8 mouse cellular contexts compared by ENCODE assay signal in genomic region chr7:27673064-27673574, GRCm38 (mm10). TPM values are rescaled to one million over a fixed set of nuclear protein-coding genes. Genes with fewer than 3 reads are reported as not detected.
DNase-seq lines count a peak whose midpoint lies in the region; ATAC-seq and TF ChIP-seq lines count a peak whose summit lies in the region.

No protein-coding gene starts in this region.

- peak overlapping the region; percentile 99 for H3K4me2 ChIP-seq in heart, embryonic 15.5 days
- H3K4me2 ChIP-seq in heart, postnatal 0 days (ENCODE audit: low read depth, low read length), result peak overlapping the region; percentile 100
- peak overlapping the region; percentile 100 for H3K4me2 ChIP-seq in midbrain, embryonic 11.5 days

- intact Hi-C loops in heart, postnatal 14 days (cut with DNase I), result no loop called here

- ATAC-seq in heart, embryonic 15.5 days (replicated peaks; ENCODE audit: insufficient number of reproducible peaks, insufficient read depth, low FRiP score, low read depth), result no peak
- no peak for ATAC-seq in heart, postnatal 0 days (ENCODE audit: insufficient read depth, low read depth)
- no peak for ATAC-seq in midbrain, embryonic 11.5 days (ENCODE audit: low FRiP score)

- TF ChIP-seq CTCF in MEL (IDR thresholded peaks at IDR 0.05 in 2 of 3, conservative IDR thresholded peaks at IDR 0.05 in 1 of 3; ENCODE audit: control insufficient read depth in 1 of 3, insufficient read depth in 1 of 3, low read depth in 2 of 3, low read length in 3 of 3, poor library complexity in 1 of 3, severe bottlenecking in 1 of 3), result no peak
- peak; percentile 31 for TF ChIP-seq CTCF in heart, postnatal 0 days (IDR thresholded peaks at IDR 0.05; ENCODE audit: low read depth)

- peak overlapping the region; percentile 94 for H3K4me3 ChIP-seq in heart, embryonic 15.5 days
- H3K4me3 ChIP-seq in MEL (ENCODE audit: control insufficient read depth in 1 of 2, insufficient read depth in 1 of 2, low read depth in 2 of 2, low read length in 2 of 2), result peak overlapping the region; percentile 71 to 99
- H3K4me3 ChIP-seq in heart, postnatal 0 days (ENCODE audit: low read depth, low read length), result peak overlapping the region; percentile 85
- H3K4me3 ChIP-seq in midbrain, embryonic 11.5 days (ENCODE audit: low read depth, low read length), result peak overlapping the region; percentile 93

- H3K9me3 ChIP-seq in heart, embryonic 15.5 days (replicated peaks), result no peaks in the 10 kb centered on the region
- no peaks in the 10 kb centered on the region for H3K9me3 ChIP-seq in MEL (replicated peaks; ENCODE audit: insufficient read depth, low read length)
- H3K9me3 ChIP-seq in heart, postnatal 0 days (replicated peaks; ENCODE audit: control insufficient read depth, low read length), result no peaks in the 10 kb centered on the region
- no peaks in the 10 kb centered on the region for H3K9me3 ChIP-seq in midbrain, embryonic 11.5 days (ENCODE audit: control insufficient read depth, low read length)

- H3K27ac ChIP-seq in heart, embryonic 15.5 days, result no peak overlapping the region
- H3K27ac ChIP-seq in MEL (ENCODE audit: control insufficient read depth, low read depth, low read length), result no peak overlapping the region
- no peak overlapping the region for H3K27ac ChIP-seq in heart, postnatal 0 days (ENCODE audit: low read depth)
- no peak overlapping the region for H3K27ac ChIP-seq in midbrain, embryonic 11.5 days (ENCODE audit: low read depth, low read length)

- TF ChIP-seq POLR2A in MEL (IDR thresholded peaks at IDR 0.05; ENCODE audit: control insufficient read depth in 1 of 2, insufficient read depth in 1 of 2, low read depth in 1 of 2, low read length in 2 of 2, poor library complexity in 1 of 2), result no peak

- WGBS in heart, embryonic 15.5 days, result 61% methylated on average over 9 of the region's 9 CpGs
- WGBS in heart, postnatal 0 days, result 53% methylated on average over 9 of the region's 9 CpGs
- WGBS in midbrain, embryonic 11.5 days, result 60% methylated on average over 9 of the region's 9 CpGs

- H3K27me3 ChIP-seq in heart, embryonic 15.5 days, result no peaks in the 10 kb centered on the region
- H3K27me3 ChIP-seq in MEL (ENCODE audit: control insufficient read depth in 1 of 2, insufficient read depth in 2 of 2, low read length in 2 of 2), result no peaks in the 10 kb centered on the region
- no peaks in the 10 kb centered on the region for H3K27me3 ChIP-seq in heart, postnatal 0 days (ENCODE audit: control insufficient read depth, insufficient read depth, low read length)
- H3K27me3 ChIP-seq in midbrain, embryonic 11.5 days (ENCODE audit: control insufficient read depth, insufficient read depth, low read length), result no peaks in the 10 kb centered on the region

- TF ChIP-seq EP300 in MEL (IDR thresholded peaks at IDR 0.05; ENCODE audit: low read depth in 1 of 2, low read length in 2 of 2), result no peak
- TF ChIP-seq EP300 in heart, postnatal 0 days (IDR thresholded peaks at IDR 0.05; ENCODE audit: low read depth), result no peak

- peaks cover 22% of the 10 kb centered on the region for H3K4me1 ChIP-seq in heart, embryonic 15.5 days (replicated peaks)
- H3K4me1 ChIP-seq in MEL (ENCODE audit: control insufficient read depth in 1 of 2, insufficient read depth in 2 of 2, low read length in 2 of 2), result peaks cover 2 to 21% of the 10 kb centered on the region in 2 experiments; a peak in 3 of 4 replicates
- H3K4me1 ChIP-seq in heart, postnatal 0 days (ENCODE audit: control insufficient read depth, insufficient read depth), result peaks cover 13% of the 10 kb centered on the region
- H3K4me1 ChIP-seq in midbrain, embryonic 11.5 days (ENCODE audit: control insufficient read depth, insufficient read depth, low read length), result peaks cover 21% of the 10 kb centered on the region

- no peak for DNase-seq in heart, postnatal 14 days
- DNase-seq in MEL (ENCODE audit: low read depth, low spot score), result no peak
- DNase-seq in heart, postnatal 0 days (ENCODE audit: low spot score), result no peak
- no peak for DNase-seq in midbrain, embryonic 11.5 days (ENCODE audit: low spot score, missing footprints)
- no peak for DNase-seq in gastrocnemius, postnatal 10 days
- DNase-seq in spleen, adult 12 weeks (ENCODE audit: low spot score), result no peak
- DNase-seq in embryo, embryonic 10 days (ENCODE audit: low spot score), result no peak

- H3K36me3 ChIP-seq in heart, embryonic 15.5 days, result 0 out of 2 replicates have a peak, but pooled peaks cover 3% of the 10 kb centered on the region
- peaks cover 0 to 13% of the 10 kb centered on the region in 2 experiments; a peak in 2 of 4 replicates for H3K36me3 ChIP-seq in MEL (ENCODE audit: control insufficient read depth in 1 of 2, insufficient read depth in 2 of 2, low read length in 2 of 2)
- no peaks in the 10 kb centered on the region; the same call in none of the 2 replicates for H3K36me3 ChIP-seq in heart, postnatal 0 days (replicated peaks; ENCODE audit: control insufficient read depth, insufficient read depth, low read length)
- no peaks in the 10 kb centered on the region for H3K36me3 ChIP-seq in midbrain, embryonic 11.5 days (ENCODE audit: control insufficient read depth, insufficient read depth, low read length)

- H3K9ac ChIP-seq in heart, embryonic 15.5 days, result peak overlapping the region; percentile 85
- H3K9ac ChIP-seq in MEL (ENCODE audit: control insufficient read depth, low read depth, low read length, poor library complexity, severe bottlenecking), result peak overlapping the region; percentile 99
- H3K9ac ChIP-seq in heart, postnatal 0 days (replicated peaks; ENCODE audit: low read depth, low read length), result peak overlapping the region; percentile 69; the same call in 1 of the 2 replicates
- H3K9ac ChIP-seq in midbrain, embryonic 11.5 days (ENCODE audit: low read length), result peak overlapping the region; percentile 88

- H3K79me2 ChIP-seq in MEL (ENCODE audit: control insufficient read depth, insufficient read depth, low read length, poor library complexity), result peaks cover 10% of the 10 kb centered on the region

- no peak for TF ChIP-seq RAD21 in MEL (IDR thresholded peaks at IDR 0.05; ENCODE audit: low read depth, low read length)

TF ChIP-seq in MEL, 35 proteins besides CTCF, POLR2A, EP300 and RAD21 (continues in another document):
- TF ChIP-seq BHLHE40 (IDR thresholded peaks at IDR 0.05; ENCODE audit: borderline replicate concordance, low read depth, low read length), result no peak
- no peak for TF ChIP-seq ETS1 (IDR thresholded peaks at IDR 0.05; ENCODE audit: low read depth, low read length)
- TF ChIP-seq GATA1 (IDR thresholded peaks at IDR 0.05; ENCODE audit: low read depth, low read length), result no peak
- no peak for TF ChIP-seq MYC (IDR thresholded peaks at IDR 0.05; ENCODE audit: low read depth, low read length)
- TF ChIP-seq CHD1 (IDR thresholded peaks at IDR 0.05; ENCODE audit: low read depth, low read length), result no peak
- TF ChIP-seq CHD2 (IDR thresholded peaks at IDR 0.05; ENCODE audit: low read length), result no peak
- no peak for TF ChIP-seq SMC3 (IDR thresholded peaks at IDR 0.05; ENCODE audit: low read depth, low read length)

RNA-seq across cellular contexts. Expression of gene Map3k10, which starts 1.3 kb away (rescaled TPM):
- polyA plus RNA-seq in heart, embryonic 15.5 days (2015; fragmentation: Nextera tagmentation; extraction: Ambion mirVana), result 3.7 and 4.5 TPM in 2 replicates
- 10 to 100 TPM; 17.0 to 22.4 TPM for total RNA-seq in heart, postnatal 14 days (2021)
- 22.0 and 24.8 TPM in 2 replicates for total RNA-seq in MEL (2012; rRNA removed)
- 10 to 100 TPM in 1 of 2 experiments, not detected in 1; 33.3 TPM for polyA plus RNA-seq in MEL (2012; ENCODE audit: insufficient read depth in 1 of 2, insufficient read length in 2 of 2, low read depth in 1 of 2, low replicate concordance in 2 of 2, missing spikeins in 1 of 2)
- 18.4 and 23.2 TPM in 2 replicates for total RNA-seq in heart, postnatal 0 days (2014; rRNA removed; ENCODE audit: low replicate concordance)
- polyA plus RNA-seq in heart, postnatal 0 days (2015; fragmentation: Nextera tagmentation; extraction: Ambion mirVana), result 2.5 and 3.0 TPM in 2 replicates
- 5.1 and 8.8 TPM in 2 replicates for polyA plus RNA-seq in midbrain, embryonic 11.5 days (2014; fragmentation: Nextera tagmentation; extraction: Ambion mirVana)
- total RNA-seq in gastrocnemius, postnatal 10 days (2021), result 10 to 100 TPM; 15.5 to 18.2 TPM

RNA-seq across cellular contexts. Expression of gene Zfp607b, which starts 16.0 kb away (rescaled TPM):
- 2.0 and 2.9 TPM in 2 replicates for polyA plus RNA-seq in heart, embryonic 15.5 days (2015; fragmentation: Nextera tagmentation; extraction: Ambion mirVana)
- total RNA-seq in heart, postnatal 14 days (2021), result 1 to 10 TPM in 1 of 2 experiments, under 1 TPM in 1; 0.84 to 1.3 TPM
- 1.6 and 1.9 TPM in 2 replicates for total RNA-seq in MEL (2012; rRNA removed)
- 1 to 10 TPM in 1 of 2 experiments, not detected in 1; 2.3 TPM for polyA plus RNA-seq in MEL (2012; ENCODE audit: insufficient read depth in 1 of 2, insufficient read length in 2 of 2, low read depth in 1 of 2, low replicate concordance in 2 of 2, missing spikeins in 1 of 2)
- 1.4 and 2.5 TPM in 2 replicates for total RNA-seq in heart, postnatal 0 days (2014; rRNA removed; ENCODE audit: low replicate concordance)
- polyA plus RNA-seq in heart, postnatal 0 days (2015; fragmentation: Nextera tagmentation; extraction: Ambion mirVana), result 2.1 and 2.4 TPM in 2 replicates
- polyA plus RNA-seq in midbrain, embryonic 11.5 days (2014; fragmentation: Nextera tagmentation; extraction: Ambion mirVana), result 8.6 and 9.3 TPM in 2 replicates
- total RNA-seq in gastrocnemius, postnatal 10 days (2021), result 1 to 10 TPM; 1.2 to 1.4 TPM

RNA-seq across cellular contexts. Expression of gene Ttc9b, which starts 19.4 kb away (rescaled TPM):
- 0.58 TPM in 1 of 2 replicates, not detected in the other for polyA plus RNA-seq in heart, embryonic 15.5 days (2015; fragmentation: Nextera tagmentation; extraction: Ambion mirVana)
- not detected for total RNA-seq in heart, postnatal 14 days (2021)
- total RNA-seq in MEL (2012; rRNA removed), result 0.13 and 0.19 TPM in 2 replicates
- under 1 TPM in 1 of 2 experiments, not detected in 1; 0.19 TPM for polyA plus RNA-seq in MEL (2012; ENCODE audit: insufficient read depth in 1 of 2, insufficient read length in 2 of 2, low read depth in 1 of 2, low replicate concordance in 2 of 2, missing spikeins in 1 of 2)
- not detected in 2 replicates for total RNA-seq in heart, postnatal 0 days (2014; rRNA removed; ENCODE audit: low replicate concordance)
- polyA plus RNA-seq in heart, postnatal 0 days (2015; fragmentation: Nextera tagmentation; extraction: Ambion mirVana), result not detected in 2 replicates
- polyA plus RNA-seq in midbrain, embryonic 11.5 days (2014; fragmentation: Nextera tagmentation; extraction: Ambion mirVana), result 9.3 and 10.2 TPM in 2 replicates
- total RNA-seq in gastrocnemius, postnatal 10 days (2021), result under 1 TPM; 0.12 to 0.29 TPM

RNA-seq across cellular contexts. Expression of gene Zfp60, which starts 58.1 kb away (rescaled TPM):
- 15.4 and 21.9 TPM in 2 replicates for polyA plus RNA-seq in heart, embryonic 15.5 days (2015; fragmentation: Nextera tagmentation; extraction: Ambion mirVana)
- 10 to 100 TPM in 1 of 2 experiments, 1 to 10 TPM in 1; 9.0 to 10.6 TPM for total RNA-seq in heart, postnatal 14 days (2021)
- total RNA-seq in MEL (2012; rRNA removed), result 6.5 and 6.7 TPM in 2 replicates
- 100 to 1,000 TPM in 1 of 2 experiments, 1 to 10 TPM in 1; 4.2 to 137 TPM for polyA plus RNA-seq in MEL (2012; ENCODE audit: insufficient read depth in 1 of 2, insufficient read length in 2 of 2, low read depth in 1 of 2, low replicate concordance in 2 of 2, missing spikeins in 1 of 2)
- total RNA-seq in heart, postnatal 0 days (2014; rRNA removed; ENCODE audit: low replicate concordance), result 3.8 and 4.1 TPM in 2 replicates
- 11.0 and 11.1 TPM in 2 replicates for polyA plus RNA-seq in heart, postnatal 0 days (2015; fragmentation: Nextera tagmentation; extraction: Ambion mirVana)
- polyA plus RNA-seq in midbrain, embryonic 11.5 days (2014; fragmentation: Nextera tagmentation; extraction: Ambion mirVana), result 83.0 and 89.2 TPM in 2 replicates
- total RNA-seq in gastrocnemius, postnatal 10 days (2021), result 1 to 10 TPM; 6.6 to 8.4 TPM
